Mouse (Mus musculus) forebrain, postnatal 0 days (tissue): ENCODE measurements around the gene Hist1h2ao. TPM values are rescaled to one million over a fixed set of nuclear protein-coding genes. Genes with fewer than 3 reads are reported as not detected.
"Not testable (repeated sequence)": the region's sequence is repeated elsewhere in the genome, so short reads cannot be mapped to it uniquely, and the experiment has no call there.

Source experiments
- ATAC-seq: fragments of 200-750 bp; cut with Nextera tagmentation; 2 replicates; pipeline ENCODE4 v1.8.0; 2017; ENCODE audit warnings: mild to moderate bottlenecking, moderate library complexity
- DNase-seq: peaks from one replicate; pipeline ENCODE4 v3.0.0-alpha.2; 2015
- H3K27ac ChIP-seq: fragments of 300-500 bp; sonication (generic); 2 replicates; pipeline ENCODE4 v1.5.1; 2014; ENCODE audit warnings: low read depth, mild to moderate bottlenecking, antibody characterized with exemption, low read length, moderate library complexity, mixed read lengths
- H3K27me3 ChIP-seq: fragments of 300-500 bp; sonication (generic); 2 replicates; pipeline ENCODE4 v1.6.1; 2014; ENCODE audit warnings: mild to moderate bottlenecking, low read length, mixed read lengths; ENCODE audit not compliant: insufficient read depth
- H3K36me3 ChIP-seq: fragments of 300-500 bp; sonication (generic); 2 replicates; pipeline ENCODE4 v1.6.1; 2014; ENCODE audit warnings: mild to moderate bottlenecking, moderate library complexity; ENCODE audit not compliant: insufficient read depth
- H3K4me1 ChIP-seq: fragments of 300-500 bp; sonication (generic); 2 replicates; pipeline ENCODE4 v1.6.1; 2014; ENCODE audit warnings: antibody characterized with exemption; ENCODE audit not compliant: insufficient read depth
- H3K4me2 ChIP-seq: fragments of 300-500 bp; sonication (generic); 2 replicates; pipeline ENCODE4 v1.6.1; 2014; ENCODE audit warnings: low read depth, mild to moderate bottlenecking, moderate library complexity
- H3K4me3 ChIP-seq: fragments of 300-500 bp; sonication (generic); 2 replicates; pipeline ENCODE4 v1.5.1; 2014; ENCODE audit warnings: low read depth, low read length, mixed read lengths
- H3K9ac ChIP-seq: fragments of 300-500 bp; sonication (generic); 2 replicates; pipeline ENCODE4 v1.6.1; 2014; ENCODE audit warnings: mild to moderate bottlenecking
- H3K9me3 ChIP-seq: fragments of 300-500 bp; sonication (generic); 2 replicates; pipeline ENCODE4 v1.6.1; 2016; ENCODE audit warnings: low read length
- CTCF ChIP-seq: sonication (generic); IDR thresholded peaks from 2 replicates; pipeline ENCODE4 v1.5.1; 2016; ENCODE audit warnings: antibody characterized with exemption, control low read depth, low read depth
- WGBS: fragments of 180-500 bp; shearing (Covaris S2); extraction: QIAGEN DNeasy Blood & Tissue Kit; methylation state at CpG from one replicate; pipeline ENCODE4 v1.1.7; 2014; 5-methylcytosine and 5-hydroxymethylcytosine counted together
- polyA plus RNA-seq: library from polyadenylated mRNA; unstranded; fragments of >200 nt; fragmentation: Nextera tagmentation; extraction: Ambion mirVana; gene quantifications from 2 replicates; pipeline ENCODE4 v1.2.1, GENCODE M21; 2015
- total RNA-seq: library from RNA; depleted of rRNA; stranded (reverse); fragments of >200 nt; gene quantifications from 2 replicates; pipeline ENCODE4 v1.2.3, GENCODE M21; 2014

Hist1h2ao gene
- total and polyA plus RNA-seq, 2 experiments from 2014 or later = not detected

DNA sequence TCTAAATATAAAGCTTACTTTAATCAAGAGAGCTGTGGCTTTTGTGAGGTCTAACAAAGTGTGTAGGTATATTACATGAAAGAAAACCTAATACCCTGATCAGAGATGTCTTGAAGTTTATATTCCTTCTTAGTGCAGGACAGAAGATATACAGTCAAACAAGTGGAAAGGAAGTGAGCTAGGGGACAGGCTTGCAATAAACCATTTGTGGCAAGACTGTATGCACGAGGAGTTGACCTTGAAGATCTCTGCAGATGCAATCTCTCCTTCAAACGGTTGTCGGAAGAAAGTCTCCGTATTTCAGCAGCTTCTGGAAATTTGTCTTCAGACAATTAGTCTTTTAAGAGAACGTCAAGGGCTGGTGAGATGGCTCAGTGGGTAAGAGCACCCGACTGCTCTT lies 20.3 kb upstream of the Hist1h2ao start:
- DNase-seq = no peak
- peaks cover 7% of the 10 kb centered on the region for H3K4me1 ChIP-seq
- no peak overlapping the region for H3K9ac ChIP-seq
- TF ChIP-seq CTCF = no peak
- ATAC-seq = no peak
- H3K27me3 ChIP-seq = no peaks in the 10 kb centered on the region
- H3K4me2 ChIP-seq = no peak overlapping the region
- H3K4me3 ChIP-seq = no peak overlapping the region
- no peaks in the 10 kb centered on the region for H3K36me3 ChIP-seq
- H3K9me3 ChIP-seq = no peaks in the 10 kb centered on the region
- H3K27ac ChIP-seq = no peak overlapping the region
- 69% methylated on average over 6 of the region's 6 CpGs for WGBS

- peaks cover 7% of the 10 kb centered on the region for H3K4me1 ChIP-seq
- 10% methylated on average over 17 of the region's 18 CpGs for WGBS
- no peaks in the 10 kb centered on the region for H3K27me3 ChIP-seq
- peak overlapping the region; percentile 33; the same call in 1 of the 2 replicates for H3K9ac ChIP-seq
- H3K9me3 ChIP-seq = no peaks in the 10 kb centered on the region
- H3K27ac ChIP-seq = no peak overlapping the region
- H3K4me2 ChIP-seq = peak overlapping the region; percentile 33
- ATAC-seq (no peak), DNase-seq (no peak)
- no peak for TF ChIP-seq CTCF
- H3K36me3 ChIP-seq = no peaks in the 10 kb centered on the region
- H3K4me3 ChIP-seq = no peak overlapping the region
Observed at GRCm38 (mm10) chr13:21790601-21791283, 19.5 kb upstream of the Hist1h2ao start.

DNA sequence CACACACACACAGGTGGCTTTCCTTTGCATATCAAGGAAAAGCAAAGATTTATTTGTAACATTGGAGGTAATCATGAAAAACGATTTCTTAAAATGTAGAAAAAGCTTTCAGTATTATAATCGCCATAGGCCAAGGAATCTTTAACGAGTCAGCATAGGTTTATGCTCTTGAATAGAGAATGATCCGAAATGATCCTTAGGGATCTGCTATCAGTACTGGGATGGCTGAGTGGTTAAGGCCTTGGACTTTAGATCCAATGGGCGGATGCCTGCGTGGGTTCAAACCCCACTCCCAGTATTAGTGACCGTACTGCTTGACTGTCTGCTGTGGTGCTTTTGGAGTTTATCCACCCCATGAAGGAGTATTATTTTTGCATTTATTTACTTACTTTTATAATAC lies 14.7 kb upstream of the Hist1h2ao start:
- Histone ChIP-seq H3K4me2 (no peak overlapping the region), H3K27ac (no peak overlapping the region), H3K9me3 (no peaks in the 10 kb centered on the region), H3K27me3 (no peaks in the 10 kb centered on the region), H3K4me1 (no peaks in the 10 kb centered on the region), H3K9ac (no peak overlapping the region), H3K4me3 (no peak overlapping the region), H3K36me3 (no peaks in the 10 kb centered on the region)
- ATAC-seq (no peak), DNase-seq (no peak)
- no peak for TF ChIP-seq CTCF
- WGBS = 93% methylated on average over 7 of the region's 7 CpGs

GRCm38 (mm10) chr13:21797163-21797562 lies 13.1 kb upstream of the Hist1h2ao start:
- ATAC-seq, DNase-seq, H3K9ac ChIP-seq, H3K36me3 ChIP-seq, H3K27me3 ChIP-seq, H3K9me3 ChIP-seq, H3K4me1 ChIP-seq, H3K4me3 ChIP-seq, H3K27ac ChIP-seq, H3K4me2 ChIP-seq: not testable (repeated sequence)

- H3K36me3 ChIP-seq, DNase-seq, H3K4me3 ChIP-seq, H3K9me3 ChIP-seq, H3K27me3 ChIP-seq, H3K27ac ChIP-seq, H3K9ac ChIP-seq, H3K4me1 ChIP-seq, H3K4me2 ChIP-seq: not testable (repeated sequence)
- WGBS = no CpG with 5 or more reads among the region's 4 CpGs
- peak; percentile 89 for ATAC-seq
Observed at GRCm38 (mm10) chr13:21803058-21803457, 7.2 kb upstream of the Hist1h2ao start.

GRCm38 (mm10) chr13:21811074-21811473 lies 809 bp downstream of the Hist1h2ao start:
- not testable (repeated sequence) for H3K9me3 ChIP-seq, DNase-seq, H3K4me3 ChIP-seq, H3K27me3 ChIP-seq, H3K9ac ChIP-seq, H3K27ac ChIP-seq, H3K4me1 ChIP-seq, H3K36me3 ChIP-seq, H3K4me2 ChIP-seq
- no CpG with 5 or more reads among the region's 8 CpGs for WGBS
- peak; percentile 3; the same call in 1 of the 2 replicates for ATAC-seq

DNA sequence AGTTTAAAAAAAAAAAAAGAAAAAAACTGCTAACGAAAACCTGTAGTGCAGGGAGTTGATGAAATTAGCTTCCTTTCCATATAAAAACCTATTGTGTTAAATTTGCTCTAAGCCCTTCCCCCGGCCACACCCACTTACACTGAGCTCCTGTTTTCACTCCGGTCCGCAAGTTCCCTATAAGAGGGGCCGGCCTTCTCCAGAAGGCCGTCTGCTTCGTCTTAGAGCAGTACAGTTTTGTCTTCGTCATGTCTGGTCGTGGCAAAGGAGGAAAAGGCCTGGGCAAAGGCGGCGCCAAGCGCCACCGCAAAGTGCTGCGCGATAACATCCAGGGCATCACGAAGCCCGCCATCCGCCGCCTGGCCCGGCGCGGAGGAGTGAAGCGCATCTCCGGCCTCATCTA lies 1.3 kb downstream of the Hist1h2ao start, which contains the start of gene Hist1h4m:
Gene Hist1h4m (plus strand): TSS at position 208 of the 400 bp plus-strand sequence.
- H3K9me3 ChIP-seq, H3K27ac ChIP-seq, DNase-seq, H3K4me1 ChIP-seq, H3K9ac ChIP-seq, H3K36me3 ChIP-seq, H3K27me3 ChIP-seq, H3K4me3 ChIP-seq: not testable (repeated sequence)
- WGBS = no CpG with 5 or more reads among the region's 24 CpGs
- peak within 1 kb of the TSS; percentile 41 for H3K4me2 ChIP-seq
- peak; percentile 62 for ATAC-seq

- H3K27ac ChIP-seq, DNase-seq, H3K27me3 ChIP-seq, H3K36me3 ChIP-seq, H3K9me3 ChIP-seq, H3K4me3 ChIP-seq, H3K4me1 ChIP-seq, H3K9ac ChIP-seq: not testable (repeated sequence)
- ATAC-seq = peak; percentile 9; the same call in 1 of the 2 replicates
- 0% methylated on average over 13 of the region's 14 CpGs for WGBS
- peak overlapping the region; percentile 41 for H3K4me2 ChIP-seq
Observed at GRCm38 (mm10) chr13:21812092-21812491, 1.8 kb downstream of the Hist1h2ao start.

- H3K27me3 ChIP-seq, H3K36me3 ChIP-seq, ATAC-seq, H3K4me1 ChIP-seq, H3K4me3 ChIP-seq, H3K27ac ChIP-seq, H3K4me2 ChIP-seq, H3K9ac ChIP-seq, DNase-seq, H3K9me3 ChIP-seq: not testable (repeated sequence)
- WGBS = 62% methylated on average over 7 of the region's 16 CpGs
Observed at GRCm38 (mm10) chr13:21820082-21820890, 10.0 kb downstream of the Hist1h2ao start.
